Mouse (Mus musculus) left cerebral cortex, postnatal 4 days (tissue): ENCODE measurements around the gene Irf6. TPM values are rescaled to one million over a fixed set of nuclear protein-coding genes. Genes with fewer than 3 reads are reported as not detected.

Experiments
- DNase-seq: peaks from one replicate; pipeline ENCODE4 v3.0.0-alpha.2; 2022
- intact Hi-C: fragments of 180-260 bp; cut with DNase I; formaldehyde crosslinking; loops from one replicate; pipeline ENCODE4 v1.15.1; 2025
- total RNA-seq, 2 experiments: library from RNA; stranded (reverse); gene quantifications; 2 replicates each; pipeline ENCODE4 v1.2.3; 2021

The Irf6 gene
- total RNA-seq, 2 experiments from 2014 or later, result 0.79 to 1.1 TPM

DNA sequence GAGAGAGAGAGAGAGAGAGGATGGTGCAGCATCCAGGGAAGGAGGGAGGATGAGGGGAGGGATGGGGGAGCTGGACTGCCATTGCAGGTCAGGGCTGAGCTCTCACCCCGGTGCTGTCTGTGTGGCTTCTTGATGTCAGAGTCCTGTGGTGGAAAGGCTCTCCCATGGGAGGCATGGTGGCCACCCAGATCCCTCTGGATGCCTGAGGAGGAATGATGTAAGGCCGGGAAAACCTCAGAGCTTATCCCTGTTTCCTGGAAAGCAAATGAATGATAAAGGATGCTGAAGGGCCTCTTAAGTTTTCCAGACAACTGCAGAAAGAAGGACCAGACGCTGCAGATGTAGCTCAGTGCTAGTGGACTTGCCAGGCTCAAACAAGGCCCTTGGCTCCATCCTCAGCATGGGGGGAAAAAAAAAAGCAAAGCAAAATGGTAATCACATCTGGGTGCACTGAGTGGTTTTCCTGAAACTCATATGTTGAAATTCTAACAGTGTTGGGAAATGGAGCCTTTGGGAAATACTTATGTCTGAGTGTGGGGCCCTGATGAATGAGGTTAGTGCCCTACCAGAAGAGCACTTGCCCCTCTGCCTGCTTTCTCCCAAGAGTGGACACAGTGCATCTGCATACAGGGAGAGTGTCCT, 42.4 kb downstream of the Irf6 start:
- DNase-seq, result no peak
- intact Hi-C loops, result no loop called here

- DNase-seq, result peak; percentile 57
- intact Hi-C loops, result no loop called here
These were observed 44.7 kb downstream of the Irf6 start for GRCm38 (mm10) chr1:193197494-193198205.

DNA sequence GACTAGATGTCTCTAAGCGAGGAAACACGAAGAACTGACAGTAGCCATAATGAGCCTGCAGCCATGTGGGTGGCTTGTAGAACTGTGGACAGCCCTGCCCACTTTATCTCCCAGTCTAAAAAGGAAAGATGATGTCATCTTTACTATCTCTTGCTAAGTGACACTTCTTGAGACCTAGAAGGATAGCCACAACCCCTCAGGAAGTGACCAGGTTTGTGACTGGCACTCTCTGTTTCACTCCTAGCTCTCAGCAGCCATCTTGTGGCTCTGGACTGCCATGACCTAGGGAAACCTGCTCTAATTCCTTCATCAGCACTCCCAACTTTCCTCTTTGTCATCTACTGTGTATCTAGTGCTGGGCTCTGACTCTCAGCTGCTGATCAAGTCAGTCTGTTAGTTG, 45.4 kb downstream of the Irf6 start:
- DNase-seq, result no peak
- intact Hi-C loops, result no loop called here

DNA sequence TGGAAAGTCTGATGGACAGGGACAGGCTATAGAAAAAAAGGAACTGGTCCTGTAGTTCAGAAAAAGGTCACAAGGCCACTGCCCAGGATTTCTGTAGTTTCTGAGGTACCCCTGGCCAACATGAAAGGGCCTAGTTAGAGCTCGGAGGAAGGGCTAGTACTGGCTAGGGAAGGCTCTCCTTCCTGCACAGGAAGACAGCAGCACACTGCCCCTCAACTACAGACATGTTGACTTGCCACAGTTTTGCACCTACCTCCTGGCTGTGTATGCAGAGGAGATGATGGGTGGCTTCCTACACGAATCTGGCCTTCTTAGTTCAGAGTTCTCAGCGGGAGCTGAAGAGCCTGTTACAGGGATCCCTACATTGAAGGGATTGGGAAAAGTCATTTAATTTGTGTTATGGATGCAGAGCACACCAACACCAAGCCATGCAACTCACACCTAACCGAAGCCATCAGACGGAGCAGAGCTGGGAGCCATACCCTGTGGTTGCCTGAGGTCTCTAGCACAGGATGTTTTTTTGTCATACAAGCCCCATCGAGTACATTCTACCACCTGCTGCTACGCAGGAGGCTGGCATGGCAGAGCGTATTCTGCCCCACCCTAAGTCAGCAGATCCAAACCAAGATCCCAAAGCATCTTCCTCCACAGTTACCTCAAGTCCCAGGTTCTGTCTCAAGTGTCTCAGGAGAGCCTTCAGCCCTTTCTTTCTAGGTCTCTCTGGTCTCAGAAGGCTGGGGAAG, 47.9 kb downstream of the Irf6 start:
- DNase-seq, result no peak
- intact Hi-C loops, result no loop called here

- no peak for DNase-seq
- intact Hi-C loops, result no loop called here
These were observed 48.5 kb downstream of the Irf6 start, which contains the start of gene Traf3ip3 for GRCm38 (mm10) chr1:193201383-193201778. TSS of gene Traf3ip3 (minus strand) at chr1:193201703.

DNA sequence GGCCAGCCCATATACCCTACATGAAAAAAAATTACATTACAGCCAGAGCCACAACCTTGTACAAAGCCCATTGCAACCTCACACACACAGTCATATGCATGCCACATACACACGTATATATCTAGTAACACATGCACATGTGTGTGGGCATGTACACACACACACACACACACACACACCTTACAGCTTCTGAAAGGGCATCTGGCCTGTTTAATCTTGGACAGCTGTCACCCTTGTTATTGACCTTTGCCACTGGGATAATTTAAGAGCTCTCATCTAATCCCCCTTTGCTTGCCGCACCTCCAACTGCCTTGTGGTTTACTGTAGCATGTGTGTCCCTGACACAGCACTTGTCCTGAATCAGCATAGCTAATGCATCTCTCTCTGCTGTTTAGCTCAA, 50.9 kb downstream of the Irf6 start:
- intact Hi-C loops, result no loop called here
- DNase-seq, result no peak

- no peak for DNase-seq
- intact Hi-C loops, result no loop called here
These were observed 52.5 kb downstream of the Irf6 start for GRCm38 (mm10) chr1:193205431-193205830.

DNA sequence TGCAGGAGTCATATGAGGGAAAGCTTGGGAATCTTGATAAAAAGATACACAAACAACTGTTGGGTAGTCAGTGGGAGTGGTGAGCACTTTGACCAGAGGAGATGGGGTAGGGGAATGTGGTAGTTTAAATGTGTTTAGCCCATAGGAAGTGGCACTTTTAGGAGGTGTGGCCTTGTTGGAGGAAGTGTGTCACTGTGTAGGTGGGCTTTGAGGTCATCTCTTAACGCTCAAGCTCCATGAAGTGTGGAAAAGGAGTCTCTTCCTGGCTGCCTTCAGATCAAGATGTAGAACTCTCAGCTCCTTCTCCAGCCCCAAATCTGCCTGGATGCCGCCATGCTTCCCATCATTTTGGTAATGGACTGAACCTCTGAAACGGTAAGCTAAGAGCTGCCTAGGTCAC, 54.6 kb downstream of the Irf6 start, which contains the start of gene Lamb3:
TSS of gene Lamb3 (plus strand) at position 197 of the 400 bp plus-strand sequence.
- no peak for DNase-seq
- intact Hi-C loops, result no loop called here

- DNase-seq, result peak; percentile 31
- intact Hi-C loops, result no loop called here
These were observed 55.3 kb downstream of the Irf6 start for GRCm38 (mm10) chr1:193208178-193208577.

- intact Hi-C loops, result no loop called here
- no peak for DNase-seq
These were observed 58.5 kb downstream of the Irf6 start for GRCm38 (mm10) chr1:193211371-193211770.

DNA sequence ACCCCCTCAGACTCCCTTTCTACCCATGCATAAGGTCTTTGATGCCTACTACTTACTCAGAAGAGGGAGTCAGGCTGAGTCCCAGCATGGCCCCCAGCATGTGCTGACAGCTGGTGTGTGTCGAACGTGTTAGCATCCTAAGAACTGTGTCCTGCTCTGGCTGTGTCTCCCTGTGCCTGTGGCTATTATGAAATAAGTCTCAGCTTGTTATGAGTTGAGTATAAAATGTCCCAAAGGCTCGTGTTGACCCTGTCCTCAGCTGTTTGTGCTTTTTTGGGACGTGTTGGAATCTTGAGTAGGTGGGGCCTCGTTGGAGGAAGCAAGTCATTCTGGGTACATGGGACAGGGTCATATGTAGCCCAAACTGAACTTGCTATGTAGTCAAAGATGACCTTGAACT, 61.1 kb downstream of the Irf6 start:
- intact Hi-C loops, result no loop called here

GRCm38 (mm10) chr1:193216000-193216399, 63.1 kb downstream of the Irf6 start:
- DNase-seq, result no peak
- intact Hi-C loops, result no loop called here

More for the DNA sequence above, 61.1 kb downstream of the Irf6 start:
- no peak for DNase-seq

- DNase-seq, result no peak
- intact Hi-C loops, result no loop called here
These were observed 67.5 kb downstream of the Irf6 start for GRCm38 (mm10) chr1:193220408-193220807.

Other genes starting within 250 kb of the Irf6 start
- 10 to 100 TPM; 28.6 to 29.0 TPM for gene Syt14, start 117.3 kb upstream of the Irf6 start, total RNA-seq
- gene Diexf, start 22.8 kb upstream of the Irf6 start, total RNA-seq, result 10 to 100 TPM; 26.5 to 28.6 TPM
- gene A130010J15Rik, start 14.9 kb downstream of the Irf6 start, total RNA-seq, result 1 to 10 TPM; 6.8 to 7.8 TPM
- gene Traf3ip3, start 48.6 kb downstream of the Irf6 start, total RNA-seq, result 1 to 10 TPM; 1.0 to 2.0 TPM
- 1 to 10 TPM in 1 of 2 experiments, under 1 TPM in 1; 0.91 to 1.0 TPM for gene Lamb3, start 54.6 kb downstream of the Irf6 start, total RNA-seq
- 1 to 10 TPM; 3.2 to 3.4 TPM for gene Hsd11b1, start 111.0 kb downstream of the Irf6 start, total RNA-seq
- gene G0s2, start 120.1 kb downstream of the Irf6 start, total RNA-seq, result 1 to 10 TPM; 3.1 to 3.7 TPM
- 10 to 100 TPM; 36.4 to 39.0 TPM for gene Camk1g, start 217.2 kb downstream of the Irf6 start, total RNA-seq